Mouse (Mus musculus): ENCODE data around the gene Pus10.
"Not testable (repeated sequence)": the region's sequence is repeated elsewhere in the genome, so short reads cannot be mapped to it uniquely, and the experiment has no call there.

Gene Pus10

DNA sequence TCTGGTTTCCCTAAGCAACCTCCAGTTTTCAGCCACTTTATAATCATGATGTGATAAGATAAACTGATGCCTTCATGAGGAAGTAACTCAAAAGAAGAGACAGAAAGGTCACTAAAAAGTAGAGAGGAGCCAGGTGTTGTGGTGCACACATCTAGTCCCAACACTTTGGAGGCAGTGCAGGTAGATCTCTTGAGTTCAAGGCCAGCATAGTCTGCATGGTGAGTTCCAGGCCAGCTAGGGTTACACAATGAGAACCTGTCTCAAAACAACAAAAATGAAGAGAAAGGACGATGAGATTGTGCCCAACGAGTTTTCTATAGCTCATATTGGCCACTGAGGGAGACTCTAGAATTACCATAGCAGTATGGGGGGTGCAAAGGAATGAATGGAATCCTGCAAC, 33.1 kb downstream of the Pus10 start:
- no peak for DNase-seq

DNA sequence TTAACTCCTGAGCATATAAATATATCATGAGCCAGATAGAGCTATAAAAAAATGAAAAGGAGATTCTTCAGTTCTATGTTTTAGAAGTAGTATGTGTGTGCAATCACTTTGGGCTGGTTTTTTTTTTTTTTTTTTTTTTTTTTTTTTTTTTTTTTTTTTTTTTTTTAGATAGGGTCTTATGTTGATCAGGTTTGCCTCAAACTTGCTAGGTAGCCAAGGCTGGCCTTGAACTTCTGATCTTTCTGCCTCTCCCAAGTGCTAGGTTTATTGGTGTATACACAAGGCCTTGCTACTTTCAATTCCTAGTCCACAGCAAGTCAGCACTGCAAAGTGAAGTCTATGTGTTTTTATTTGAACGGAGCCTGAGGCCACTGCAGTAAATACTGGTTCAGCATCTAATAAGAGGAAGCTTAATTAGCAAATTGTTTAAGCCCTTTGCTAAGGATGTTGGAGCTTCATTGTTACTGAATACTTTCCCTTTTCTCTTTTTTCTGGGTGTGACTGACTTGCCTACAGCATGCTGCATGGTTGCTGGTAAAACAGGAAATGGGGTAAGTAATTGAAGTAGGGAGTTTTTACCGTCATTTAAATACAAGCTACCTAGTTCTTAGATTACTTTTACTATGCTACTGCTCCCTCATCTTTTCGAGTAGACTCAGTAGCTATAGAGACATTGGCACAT, 34.1 kb downstream of the Pus10 start:
- DNase-seq, result peak; percentile 4

DNA sequence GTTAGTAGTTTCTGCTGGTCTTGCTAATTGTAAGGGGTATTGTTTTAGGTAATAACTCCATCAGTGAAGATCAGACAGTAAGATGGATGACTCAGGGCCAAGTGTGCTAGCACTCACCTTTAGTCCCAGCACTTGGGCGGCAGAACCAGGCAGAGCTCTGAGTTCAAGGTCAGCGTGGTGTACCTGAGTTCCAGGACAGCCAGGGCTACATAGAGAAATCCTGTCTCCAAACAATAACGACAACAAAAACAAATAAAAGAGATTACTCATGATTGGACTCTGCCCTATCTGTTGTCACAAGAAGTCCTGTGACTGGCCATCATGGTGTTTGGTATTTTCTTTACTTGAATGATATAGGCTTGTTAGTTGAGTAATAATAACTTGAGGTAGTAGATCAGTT, 36.4 kb downstream of the Pus10 start:
- no peak for DNase-seq

DNA sequence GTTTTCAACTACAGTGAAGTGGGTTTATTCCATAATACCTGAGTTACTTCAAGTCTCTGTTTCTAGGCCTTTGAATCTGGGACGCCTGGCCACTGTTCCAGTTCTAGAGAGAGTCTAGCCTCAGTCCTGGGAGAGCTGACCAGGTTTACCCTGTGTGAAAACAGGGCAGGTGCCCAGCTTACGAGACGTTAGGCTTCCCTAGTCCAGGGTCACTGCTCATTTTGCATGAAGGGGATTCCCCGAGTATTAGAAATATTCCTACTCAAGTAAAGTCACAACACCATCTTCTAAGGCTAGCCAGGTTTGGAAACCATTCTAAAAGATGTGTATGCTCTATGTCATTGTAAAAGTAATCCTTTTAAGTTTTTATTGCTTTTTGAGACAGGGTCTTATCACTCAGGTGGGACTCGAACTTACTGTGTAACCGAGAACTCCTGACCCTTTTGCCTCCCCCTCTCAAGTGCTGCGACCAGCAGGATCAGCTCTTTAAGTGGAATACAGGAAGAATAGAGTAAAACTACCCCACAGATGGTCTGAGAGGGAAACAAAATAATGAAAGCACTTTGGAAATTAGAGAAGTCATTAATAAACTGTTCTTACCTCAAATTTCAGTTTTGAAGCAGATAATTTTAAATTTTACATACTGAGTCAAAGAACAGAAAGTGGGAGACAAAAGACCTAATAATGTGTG, 39.3 kb downstream of the Pus10 start:
- no peak for DNase-seq

DNA sequence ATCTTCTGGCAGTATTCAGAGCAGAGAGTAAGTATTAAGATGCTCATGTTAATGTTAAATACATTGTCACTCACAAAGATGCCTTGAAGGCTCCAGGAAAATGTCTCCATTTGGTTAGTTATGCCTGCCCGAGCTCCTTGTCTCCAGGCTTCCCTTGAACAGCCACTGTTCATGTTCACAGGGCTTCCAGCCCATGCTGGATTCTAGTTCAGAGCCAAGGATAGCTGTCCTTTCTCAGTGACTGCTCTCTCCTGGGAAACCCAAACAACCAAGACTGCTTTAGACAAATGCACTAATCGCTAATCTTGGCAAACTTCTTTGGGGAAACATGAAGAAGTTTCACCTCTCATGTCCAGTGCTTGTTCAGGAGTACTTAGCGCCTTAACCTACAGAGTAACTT, 46.8 kb downstream of the Pus10 start:
- no peak for DNase-seq

DNA sequence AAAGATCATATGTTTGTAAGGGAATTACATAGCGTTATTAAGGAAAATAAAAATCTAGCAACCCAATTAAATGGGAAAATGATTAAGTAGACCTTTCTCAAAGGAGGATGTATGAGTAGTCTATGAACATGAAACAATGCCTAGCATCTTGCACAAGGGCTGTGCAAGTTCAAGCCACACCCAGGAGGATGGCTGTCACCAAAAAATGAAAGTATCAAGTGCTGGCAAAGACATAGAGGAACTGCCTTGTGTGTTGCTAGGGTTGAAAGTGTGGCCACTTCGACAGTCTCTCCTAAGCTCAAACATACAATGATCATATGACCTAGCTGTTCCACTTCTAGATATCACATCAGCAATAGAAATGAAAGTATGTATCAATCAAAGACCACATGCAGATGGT, 53.4 kb downstream of the Pus10 start:
- no peak for DNase-seq

DNA sequence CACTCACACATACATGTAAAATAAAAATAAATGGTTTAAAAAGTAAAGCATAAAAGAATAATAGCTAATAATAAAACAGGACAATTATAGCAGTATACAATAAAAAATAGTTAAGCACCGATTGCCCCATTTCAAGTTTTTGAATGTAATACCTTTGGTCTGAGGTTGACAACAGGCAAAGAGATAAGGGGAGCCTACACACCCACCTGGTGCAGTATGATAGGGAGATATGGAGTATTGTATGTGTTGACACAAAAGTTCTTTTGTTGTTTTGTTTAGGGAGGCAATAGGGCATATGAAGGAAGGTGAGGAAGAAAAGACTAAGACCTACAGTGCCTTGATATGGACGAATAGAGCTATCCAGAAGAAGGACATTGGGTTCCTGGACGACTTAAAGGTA, 54.4 kb downstream of the Pus10 start:
- DNase-seq, result no peak

DNA sequence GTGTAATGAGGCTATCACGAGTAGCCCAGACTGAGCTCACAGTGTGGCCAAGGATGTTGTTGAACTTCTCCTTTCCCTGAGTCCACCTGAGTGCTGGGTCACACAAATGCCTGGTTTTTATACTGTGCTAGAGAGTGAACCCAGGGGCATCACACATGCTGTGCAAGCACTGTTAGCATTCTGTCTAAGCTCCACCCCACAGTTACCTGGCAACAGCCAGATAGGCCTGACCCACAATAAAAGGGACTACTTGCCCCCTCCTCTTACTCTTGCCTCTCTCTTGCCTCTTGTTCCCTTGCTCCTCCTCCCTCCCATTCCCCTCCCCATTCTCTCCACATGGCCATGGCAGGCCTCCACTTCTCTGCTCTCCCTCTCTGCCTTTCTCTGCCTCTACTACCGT, 56.9 kb downstream of the Pus10 start:
- no peak for DNase-seq

DNA sequence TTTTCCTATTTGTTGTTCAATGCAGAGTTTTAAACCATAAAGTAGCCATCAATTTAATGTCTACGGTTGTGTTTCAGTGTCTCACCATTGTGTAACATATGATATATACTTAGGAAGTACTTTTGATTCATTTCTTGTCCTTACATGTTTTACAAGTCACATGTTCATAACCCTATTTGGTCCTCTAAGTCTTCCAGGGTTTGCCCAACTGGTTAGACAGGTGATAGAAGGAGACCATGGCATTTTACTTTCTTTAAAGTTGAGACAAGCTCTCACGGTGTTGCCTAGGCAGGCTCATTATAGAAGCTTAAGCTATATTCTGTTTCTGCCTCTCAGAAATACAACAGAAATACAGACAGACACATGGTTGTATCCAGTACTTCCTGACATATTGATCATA, 60.4 kb downstream of the Pus10 start:
- DNase-seq, result no peak

DNA sequence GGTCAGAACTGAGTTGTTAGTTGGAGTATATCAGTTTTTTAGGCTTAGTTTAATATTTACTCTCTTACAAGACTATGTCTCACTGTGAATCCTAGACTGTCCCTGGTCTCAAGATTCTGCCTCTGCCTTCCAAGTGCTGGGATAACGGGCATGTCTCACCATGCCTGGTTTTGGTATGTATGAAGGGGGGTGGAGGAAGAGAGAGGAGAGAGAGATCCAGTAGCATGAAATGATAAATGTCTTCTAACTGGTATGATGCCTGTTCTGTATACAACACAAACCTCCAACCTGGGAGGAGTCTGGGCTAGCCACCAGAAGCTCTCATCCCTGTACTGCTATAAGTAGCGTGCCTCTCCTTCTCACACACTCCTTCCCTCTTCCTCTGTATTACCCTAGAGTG, 61.0 kb downstream of the Pus10 start:
- DNase-seq, result no peak

DNA sequence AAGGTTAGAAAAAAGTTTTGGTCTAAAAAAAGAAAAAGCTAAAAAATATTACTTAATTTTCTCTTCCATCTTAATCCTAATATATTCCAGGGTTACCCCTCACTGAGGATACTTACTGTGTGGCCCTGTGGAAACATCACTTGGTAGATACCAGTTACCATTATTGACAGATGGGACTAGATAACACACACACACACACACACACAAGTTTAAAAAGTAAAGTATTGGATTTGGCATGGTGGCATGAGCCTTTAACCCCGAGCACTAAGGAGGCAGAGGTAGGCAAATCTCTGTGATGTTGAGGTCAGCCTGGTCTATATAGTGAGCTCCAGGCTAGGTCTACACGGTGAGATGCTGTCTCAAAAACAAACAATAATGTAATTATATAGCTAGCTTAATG, 62.7 kb downstream of the Pus10 start:
- DNase-seq, result no peak

DNA sequence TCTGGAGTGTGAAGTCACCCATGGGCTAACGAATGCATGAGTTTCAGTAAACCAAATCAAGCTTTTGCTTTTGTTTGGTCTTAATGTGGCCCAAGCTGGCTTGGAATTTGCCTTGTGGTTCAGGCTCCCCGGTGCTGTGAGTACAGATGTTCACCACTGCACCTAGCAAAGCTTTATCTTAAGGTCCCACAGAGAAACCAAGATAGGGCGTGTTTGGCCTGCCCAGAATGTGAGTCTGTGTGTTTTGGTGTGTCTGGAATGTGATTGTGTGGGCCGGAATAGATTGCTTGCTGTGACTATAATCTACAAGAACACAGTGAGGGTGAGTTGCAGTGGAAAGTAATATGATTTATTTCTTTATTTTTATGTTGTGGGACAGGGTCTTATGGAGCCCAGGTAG, 64.6 kb downstream of the Pus10 start:
- peak; percentile 17 for DNase-seq

DNA sequence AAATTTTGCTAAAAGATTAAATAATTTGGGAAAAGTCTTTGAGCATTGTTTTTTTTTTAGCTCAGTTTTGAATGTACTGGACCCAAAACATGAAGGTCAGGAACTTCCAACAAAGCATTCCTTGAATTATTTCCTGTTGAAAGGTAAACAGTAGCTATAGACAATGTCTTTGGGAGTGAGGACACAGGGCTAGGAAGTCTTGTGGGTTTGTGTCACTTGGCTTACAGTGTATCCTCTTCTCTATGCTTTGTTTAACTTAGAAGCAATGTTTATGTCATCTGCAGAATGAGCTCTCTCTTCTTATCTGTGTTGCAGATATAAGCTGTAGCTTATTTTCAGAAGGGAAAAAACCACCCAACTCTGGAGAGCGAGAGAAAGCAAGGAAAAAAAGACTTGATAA, 67.4 kb downstream of the Pus10 start:
- peak; percentile 12 for DNase-seq

DNA sequence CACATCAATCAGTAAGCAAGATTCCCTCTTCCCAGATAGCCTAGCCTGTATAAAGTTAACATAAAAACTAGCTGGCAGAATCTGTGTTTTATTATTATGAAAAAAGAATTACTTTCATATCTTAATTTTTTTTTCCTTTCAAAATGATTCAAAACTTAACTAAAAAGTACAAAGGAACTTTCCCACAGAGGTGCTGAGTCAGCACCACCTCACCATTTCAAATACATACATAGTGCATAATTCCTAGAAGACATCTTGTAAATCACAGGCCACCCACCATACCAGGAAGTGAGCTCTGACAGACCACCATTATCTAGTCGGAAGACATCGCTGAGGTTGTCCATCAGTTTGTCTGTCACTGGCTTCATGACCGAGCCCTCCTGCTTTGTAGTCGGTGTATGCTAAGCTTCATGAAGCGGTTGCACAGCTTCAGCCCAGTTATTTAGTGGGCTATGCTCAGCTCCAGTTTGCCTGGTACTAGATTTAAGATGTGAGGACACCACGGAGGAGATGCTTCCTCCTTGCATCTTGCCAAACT, 69.3 kb downstream of the Pus10 start:
- no peak for DNase-seq

DNA sequence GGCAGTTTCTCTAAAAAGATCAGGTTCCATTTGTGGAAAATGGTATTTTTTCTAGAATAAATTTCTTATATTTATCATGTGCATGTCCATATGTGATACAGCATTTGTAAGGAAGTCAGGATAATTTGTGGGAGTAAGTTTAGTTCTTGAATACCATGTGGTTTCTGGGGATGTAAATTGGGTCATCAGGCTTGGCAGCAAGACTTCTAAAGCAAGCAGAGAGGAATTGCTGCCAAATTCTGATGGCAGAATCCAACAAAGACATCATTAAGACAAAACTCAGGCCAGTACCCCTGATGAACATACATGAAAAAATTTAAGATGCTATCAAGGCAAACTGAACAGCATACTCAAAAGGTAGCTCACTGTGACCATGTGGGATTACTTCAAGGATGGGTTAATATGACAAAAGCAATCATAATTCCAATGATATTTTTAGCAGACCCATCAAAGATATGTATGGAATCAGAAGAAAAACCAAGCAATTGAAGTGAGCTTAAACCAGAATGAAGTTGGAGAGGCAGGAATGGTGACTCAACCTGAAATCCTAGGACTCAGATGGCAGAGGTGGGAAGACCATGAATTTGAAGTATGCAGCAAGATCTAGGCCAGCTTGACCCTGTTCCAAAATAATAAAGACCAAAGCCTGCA, 70.5 kb downstream of the Pus10 start:
- DNase-seq, result no peak

DNA sequence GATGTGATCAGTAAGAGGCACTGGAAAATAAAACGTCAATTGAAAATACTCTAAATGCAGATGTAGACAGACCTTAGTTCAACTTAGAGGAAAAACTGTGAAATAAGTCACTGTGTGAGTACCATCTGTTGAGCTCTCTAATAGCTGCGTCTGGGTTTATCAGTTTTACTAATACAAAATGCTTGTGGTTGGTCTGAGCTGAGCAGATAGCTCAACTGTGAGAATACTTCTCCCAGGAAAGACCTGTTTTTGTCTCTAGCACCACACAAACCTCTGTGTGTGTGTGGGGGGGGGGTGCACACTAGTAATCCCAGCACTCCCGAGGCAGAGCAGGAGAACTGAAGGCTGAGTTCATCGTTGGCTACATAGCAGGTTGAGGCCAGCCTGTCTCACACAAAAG, 75.4 kb downstream of the Pus10 start:
- no peak for DNase-seq

DNA sequence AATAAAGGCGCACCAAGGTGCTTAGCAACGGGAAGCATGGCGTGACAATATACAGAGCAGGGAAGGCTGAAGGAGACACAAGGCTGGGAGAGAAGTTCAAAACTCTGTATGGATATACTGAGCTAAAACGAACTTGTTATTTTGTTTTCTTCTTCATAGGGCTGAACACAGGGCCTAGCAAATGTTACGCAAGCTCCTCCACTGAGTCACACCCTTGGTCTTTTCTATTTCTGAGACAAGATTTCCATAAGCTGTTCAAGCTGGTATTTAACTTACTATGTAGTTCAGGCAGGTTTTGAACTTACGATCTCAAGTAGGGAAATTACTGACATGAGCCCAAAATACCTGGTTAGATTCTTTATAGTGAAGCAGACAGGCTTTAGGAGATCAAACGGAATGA, 75.9 kb downstream of the Pus10 start:
- no peak for DNase-seq

DNA sequence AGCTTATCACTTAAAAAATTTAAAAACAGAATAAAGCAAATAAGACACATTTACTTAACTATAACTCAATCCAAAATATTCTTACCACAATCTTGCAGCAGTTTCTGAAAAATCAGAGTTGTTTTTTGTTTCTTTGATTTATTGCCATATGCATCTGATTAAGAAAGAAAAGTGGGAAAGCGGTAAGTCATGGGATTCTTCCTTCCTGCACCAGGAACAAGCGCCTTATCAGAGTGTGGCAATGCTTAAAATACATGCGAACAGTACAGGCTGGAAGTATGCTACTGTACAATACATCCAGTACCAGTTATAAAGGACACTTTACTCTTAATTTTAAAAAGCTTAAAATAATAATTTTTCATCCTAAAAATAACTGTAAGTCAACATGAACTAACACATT, 78.9 kb downstream of the Pus10 start:
- no peak for DNase-seq

DNA sequence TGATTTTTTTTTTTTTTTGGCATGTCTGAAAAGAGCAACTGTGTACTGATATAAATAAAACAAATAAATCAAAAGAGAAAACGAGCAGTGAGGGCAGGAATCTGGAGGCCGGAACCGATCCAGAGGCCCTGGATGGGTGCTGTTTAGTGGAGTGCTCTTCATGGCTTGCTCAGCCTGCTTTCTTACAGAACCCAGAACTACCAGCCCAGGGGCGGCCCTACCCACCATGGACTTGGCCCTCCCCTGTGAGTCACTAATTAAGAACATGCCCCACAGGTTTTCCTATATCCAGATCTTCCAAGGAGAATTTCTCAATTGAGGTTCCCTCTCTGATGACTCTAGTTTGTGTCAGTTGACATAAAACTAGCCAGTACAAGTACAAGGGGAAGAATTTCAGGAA, 80.6 kb downstream of the Pus10 start:
- no peak for DNase-seq

DNA sequence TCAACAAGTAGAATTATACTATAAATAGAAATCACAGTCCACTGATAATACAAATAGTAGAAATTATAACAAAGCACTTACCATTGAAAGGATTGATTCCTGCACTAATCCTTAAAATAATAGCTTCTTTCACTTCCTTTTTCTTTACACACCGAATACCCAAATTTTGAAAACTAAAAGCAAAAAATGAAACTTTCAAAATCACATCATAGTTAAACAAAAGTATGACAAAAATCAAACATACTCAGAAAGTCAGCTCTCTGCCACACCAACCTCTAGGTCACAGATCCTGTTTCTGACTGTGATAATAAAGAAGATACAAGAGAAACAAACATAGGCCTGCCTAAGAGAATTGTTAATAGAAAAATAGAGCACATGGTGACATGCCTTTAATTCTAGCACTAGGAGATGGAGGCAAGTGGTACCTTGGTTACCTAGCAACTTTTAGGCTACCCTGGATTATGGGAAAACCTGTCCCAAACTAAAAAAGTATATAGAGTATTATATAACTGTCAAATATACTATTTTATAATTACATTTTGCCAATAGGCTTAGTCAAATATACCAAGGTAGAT, 87.7 kb downstream of the Pus10 start:
- DNase-seq, result no peak

DNA sequence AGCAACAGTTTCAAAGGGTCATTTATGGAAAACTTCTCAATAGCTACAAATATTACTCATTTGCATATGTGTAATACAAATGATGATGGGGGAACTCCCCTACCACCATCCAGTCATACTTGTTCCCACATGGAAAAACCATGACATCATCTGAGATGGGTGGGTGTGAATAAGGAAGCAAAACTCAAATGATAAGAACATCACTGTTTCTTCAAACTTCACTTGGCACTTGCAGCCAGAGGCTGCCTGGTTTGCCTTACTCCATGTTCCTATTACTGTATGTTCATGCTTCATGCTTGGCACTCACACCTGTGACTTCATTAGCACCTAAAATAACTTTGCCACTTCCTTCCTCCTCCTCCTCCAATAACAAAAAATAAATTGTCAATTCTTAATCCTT, 88.9 kb downstream of the Pus10 start:
- no peak for DNase-seq

DNA sequence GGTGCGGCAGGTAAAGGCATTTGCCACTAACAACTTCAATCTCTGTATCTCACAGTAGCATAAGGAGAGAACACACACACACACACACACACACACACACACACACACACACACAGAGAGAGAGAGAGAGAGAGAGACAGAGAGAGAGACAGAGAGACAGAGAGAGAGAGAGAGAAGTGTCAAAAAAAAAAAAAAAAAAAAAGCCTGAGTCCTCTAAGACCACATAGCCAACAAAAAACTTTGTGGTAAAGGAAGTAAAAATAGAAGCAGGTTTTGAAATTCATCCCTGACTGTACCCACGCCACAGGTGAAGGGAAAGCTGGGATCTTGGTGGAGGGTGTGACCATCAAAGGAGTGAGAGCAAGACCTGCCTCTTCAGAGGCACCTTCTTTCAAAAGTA, 92.7 kb downstream of the Pus10 start:
- DNase-seq, result no peak

DNA sequence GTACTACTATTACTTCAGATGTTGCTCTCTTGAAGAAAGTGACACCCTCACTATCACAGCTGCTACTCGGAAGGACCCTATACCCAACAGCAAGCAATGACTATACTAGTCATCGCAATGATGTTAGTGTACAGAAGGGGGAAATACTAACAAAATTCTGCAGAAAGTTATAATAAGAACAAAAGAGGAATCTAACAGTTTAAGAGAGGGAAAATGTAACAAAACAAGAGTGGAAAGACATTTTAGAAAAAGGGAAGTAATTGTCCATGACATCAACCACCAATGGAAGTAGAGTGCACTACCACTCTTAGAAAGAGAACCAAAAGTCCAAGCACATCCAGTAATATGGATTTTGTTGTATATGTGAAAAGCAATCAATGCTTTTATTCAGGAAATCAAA, 97.2 kb downstream of the Pus10 start:
- no peak for DNase-seq

DNA sequence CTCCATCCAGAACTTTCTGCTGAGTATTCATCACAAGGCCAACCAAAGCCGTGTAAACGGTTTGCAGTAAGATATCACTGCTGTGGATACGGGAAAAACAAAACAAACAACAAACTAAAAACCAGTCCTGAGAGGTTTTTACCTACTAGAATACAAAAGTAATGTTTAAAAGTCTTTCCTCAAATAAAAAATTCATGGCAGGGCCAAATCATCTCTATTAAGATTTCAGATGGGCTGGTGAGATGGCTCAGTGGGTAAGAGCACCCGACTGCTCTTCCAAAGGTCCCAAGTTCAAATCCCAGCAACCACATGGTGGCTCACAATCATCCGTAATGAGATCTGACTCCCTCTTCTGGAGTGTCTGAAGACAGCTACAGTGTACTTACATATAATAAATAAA, 101.9 kb downstream of the Pus10 start:
- DNase-seq, result not testable (repeated sequence)
